Mouse (Mus musculus): ENCODE measurements around the gene 1700020A23Rik. TPM values are rescaled to one million over a fixed set of nuclear protein-coding genes. Genes with fewer than 3 reads are reported as not detected.

Gene 1700020A23Rik
- polyA plus RNA-seq, 1 experiment, result not detected

- no peak for DNase-seq
- no peaks in the 10 kb centered on the region for H3K4me1 ChIP-seq (ENCODE audit: control insufficient read depth, insufficient read depth, low read length)
- 57% methylated on average over 1 of the region's 1 CpGs for WGBS
- TF ChIP-seq CTCF (IDR thresholded peaks at IDR 0.05; ENCODE audit: insufficient read depth, low read length) (no peak), POLR2A (IDR thresholded peaks at IDR 0.05; ENCODE audit: borderline replicate concordance, extremely low read depth, low read depth, low read length) (no peak)
- H3K4me3 ChIP-seq (replicated peaks; ENCODE audit: extremely low read depth, low read depth, low read length), result no peak overlapping the region
Measured at GRCm38 (mm10) chr2:130386212-130386611, 18.8 kb upstream of the 1700020A23Rik start.

DNA sequence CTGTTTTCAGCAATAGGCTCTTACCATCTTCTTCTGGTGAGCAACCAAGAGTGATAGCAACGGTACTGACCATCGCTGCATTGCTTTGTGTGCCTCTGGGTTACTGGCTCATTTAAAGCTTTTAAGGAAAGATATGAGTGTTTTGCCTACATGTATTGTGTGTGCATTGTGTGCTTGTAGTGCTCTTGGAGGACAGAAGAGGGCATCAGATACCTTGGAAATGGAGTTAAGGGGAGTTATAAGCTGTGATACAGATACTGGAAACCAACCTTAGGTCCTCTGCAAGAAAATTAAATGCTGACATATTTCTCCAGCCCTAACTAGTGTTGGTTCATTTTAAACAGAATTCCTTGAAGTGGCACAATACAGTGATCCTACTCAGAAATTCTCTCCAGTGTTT, 16.3 kb upstream of the 1700020A23Rik start:
- TF ChIP-seq POLR2A (IDR thresholded peaks at IDR 0.05; ENCODE audit: borderline replicate concordance, extremely low read depth, low read depth, low read length), result no peak
- no peak for TF ChIP-seq CTCF (IDR thresholded peaks at IDR 0.05; ENCODE audit: insufficient read depth, low read length)
- DNase-seq, result no peak
- 77% methylated on average over 2 of the region's 2 CpGs for WGBS
- H3K4me1 ChIP-seq (ENCODE audit: control insufficient read depth, insufficient read depth, low read length), result no peaks in the 10 kb centered on the region
- no peak overlapping the region for H3K4me3 ChIP-seq (replicated peaks; ENCODE audit: extremely low read depth, low read depth, low read length)

- DNase-seq, result no peak
- WGBS, result 77% methylated on average over 11 of the region's 11 CpGs
- no peaks in the 10 kb centered on the region for H3K4me1 ChIP-seq (ENCODE audit: control insufficient read depth, insufficient read depth, low read length)
- H3K4me3 ChIP-seq (replicated peaks; ENCODE audit: extremely low read depth, low read depth, low read length), result no peak overlapping the region
- TF ChIP-seq CTCF (IDR thresholded peaks at IDR 0.05; ENCODE audit: insufficient read depth, low read length), result no peak
Measured at GRCm38 (mm10) chr2:130390993-130391625, 13.9 kb upstream of the 1700020A23Rik start.

DNA sequence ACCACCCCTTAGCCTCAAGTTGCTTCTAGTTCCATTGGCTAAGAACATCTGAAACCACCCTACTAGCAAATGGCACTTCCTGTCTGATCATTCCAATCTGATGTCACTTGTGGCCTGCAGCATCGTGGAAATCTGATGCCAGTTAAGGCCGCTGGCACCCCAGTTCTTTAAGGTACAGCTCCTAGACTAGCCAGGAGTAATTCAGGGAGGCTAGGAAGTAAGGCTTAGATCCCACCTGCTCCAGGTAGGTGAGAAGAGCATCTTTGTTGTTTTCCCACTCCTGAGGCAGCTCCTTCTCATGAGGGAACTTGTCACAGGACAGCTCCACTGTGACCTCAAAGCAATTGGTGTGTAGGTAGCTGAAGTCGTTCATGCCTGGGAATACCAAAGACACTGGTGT, 12.2 kb upstream of the 1700020A23Rik start:
- TF ChIP-seq POLR2A (IDR thresholded peaks at IDR 0.05; ENCODE audit: borderline replicate concordance, extremely low read depth, low read depth, low read length) (no peak), CTCF (IDR thresholded peaks at IDR 0.05; ENCODE audit: insufficient read depth, low read length) (no peak)
- no peaks in the 10 kb centered on the region for H3K4me1 ChIP-seq (ENCODE audit: control insufficient read depth, insufficient read depth, low read length)
- no peak overlapping the region for H3K4me3 ChIP-seq (replicated peaks; ENCODE audit: extremely low read depth, low read depth, low read length)
- WGBS, result 80% methylated on average over 3 of the region's 3 CpGs
- DNase-seq, result no peak

DNA sequence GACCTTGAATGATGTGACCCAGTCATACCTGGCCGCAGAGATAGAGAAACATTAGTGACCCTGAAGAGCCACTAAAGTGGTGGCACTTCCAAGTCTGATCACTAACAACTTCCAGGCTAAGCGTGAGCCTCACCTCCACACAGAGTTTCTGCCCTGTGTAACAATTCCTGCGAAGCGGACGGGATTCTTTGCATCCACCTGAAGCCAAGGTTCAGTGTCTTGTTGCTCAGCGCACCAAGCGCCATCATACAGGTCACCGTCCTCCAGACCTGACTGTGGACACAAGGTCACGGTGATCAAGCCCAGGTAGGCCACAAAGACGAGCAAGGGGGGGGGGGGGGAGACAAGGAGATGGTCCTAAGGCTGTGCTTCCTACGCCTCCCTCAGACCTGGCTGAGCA, 9.4 kb upstream of the 1700020A23Rik start:
- H3K4me1 ChIP-seq (ENCODE audit: control insufficient read depth, insufficient read depth, low read length), result no peaks in the 10 kb centered on the region
- TF ChIP-seq CTCF (IDR thresholded peaks at IDR 0.05; ENCODE audit: insufficient read depth, low read length) (no peak), POLR2A (IDR thresholded peaks at IDR 0.05; ENCODE audit: borderline replicate concordance, extremely low read depth, low read depth, low read length) (no peak)
- 94% methylated on average over 11 of the region's 11 CpGs for WGBS
- H3K4me3 ChIP-seq (replicated peaks; ENCODE audit: extremely low read depth, low read depth, low read length), result no peak overlapping the region
- DNase-seq, result no peak

DNA sequence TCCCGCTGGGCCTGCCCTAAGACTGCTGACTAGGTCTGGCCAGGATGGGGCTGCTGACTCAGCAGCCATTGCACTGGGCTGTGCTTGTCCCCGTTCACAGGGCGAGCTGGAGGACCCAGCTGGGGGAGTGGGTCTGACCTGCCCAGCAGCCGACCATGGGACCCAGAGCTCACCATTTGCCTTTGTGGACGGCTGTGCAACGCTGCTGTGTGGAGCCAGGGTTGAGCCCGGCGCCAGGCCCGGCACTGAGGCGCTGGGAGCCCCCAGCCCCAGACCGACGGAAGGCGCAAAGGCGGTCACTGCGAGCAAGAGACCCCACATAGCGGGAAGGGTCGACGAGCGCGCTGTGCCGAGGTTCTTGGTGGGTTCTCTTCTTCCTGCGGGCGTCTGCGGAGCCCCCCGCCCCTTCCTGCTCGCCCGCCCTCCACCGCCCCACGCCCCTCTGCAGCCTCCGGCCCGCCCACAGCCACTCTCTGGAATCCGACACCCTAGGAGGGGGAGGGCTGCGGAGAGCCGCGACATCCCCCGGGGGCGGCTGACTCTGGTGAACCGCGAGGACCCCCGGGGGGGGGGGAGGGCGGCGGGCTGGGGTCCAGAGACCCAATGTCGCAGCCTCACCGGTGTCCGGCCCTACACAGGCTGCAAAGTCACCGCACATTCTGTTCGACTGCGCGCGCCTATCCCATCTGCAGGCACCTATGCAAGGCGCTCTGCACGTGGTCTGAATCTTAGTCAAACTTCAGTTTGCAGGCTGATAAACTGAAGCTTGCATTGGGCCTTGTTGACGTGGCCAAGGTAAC, 7.7 kb upstream of the 1700020A23Rik start, which contains the start of gene Cpxm1:
Gene Cpxm1 (minus strand): TSS at position 389 of the 800 bp plus-strand sequence.
- TF ChIP-seq POLR2A (IDR thresholded peaks at IDR 0.05; ENCODE audit: borderline replicate concordance, extremely low read depth, low read depth, low read length), result no peak
- no peak for TF ChIP-seq CTCF (IDR thresholded peaks at IDR 0.05; ENCODE audit: insufficient read depth, low read length)
- Histone ChIP-seq H3K4me1 (ENCODE audit: control insufficient read depth, insufficient read depth, low read length) (no peaks in the 10 kb centered on the region), H3K4me3 (replicated peaks; ENCODE audit: extremely low read depth, low read depth, low read length) (peak within 1 kb of the TSS; percentile 29)
- DNase-seq, result no peak
- WGBS, result 3% methylated on average over 49 of the region's 53 CpGs

DNA sequence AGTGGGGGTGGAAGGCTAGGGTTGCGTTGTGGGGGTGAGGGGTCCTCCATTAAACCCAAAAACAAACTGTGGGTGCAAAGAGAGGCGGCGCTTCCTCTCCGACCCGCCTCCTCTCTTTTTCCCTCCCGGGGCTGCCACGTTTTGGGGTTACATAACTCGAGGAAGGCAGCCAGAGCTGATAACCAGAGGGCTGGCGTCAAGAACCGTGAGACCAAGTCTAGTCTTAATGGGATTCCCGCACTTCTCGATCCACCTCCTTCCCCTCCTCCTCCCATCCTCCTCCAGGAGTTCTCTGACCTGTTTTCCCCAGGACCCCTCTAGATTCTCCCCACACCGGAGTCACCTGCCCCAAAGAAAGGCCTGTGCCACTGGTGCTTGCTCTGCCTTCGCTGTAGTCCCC, 7.0 kb upstream of the 1700020A23Rik start:
- DNase-seq, result peak; percentile 21
- H3K4me3 ChIP-seq (replicated peaks; ENCODE audit: extremely low read depth, low read depth, low read length), result no peak overlapping the region
- 16% methylated on average over 14 of the region's 14 CpGs for WGBS
- no peak for TF ChIP-seq CTCF (IDR thresholded peaks at IDR 0.05; ENCODE audit: insufficient read depth, low read length)
- TF ChIP-seq POLR2A (IDR thresholded peaks at IDR 0.05; ENCODE audit: borderline replicate concordance, extremely low read depth, low read depth, low read length), result no peak
- no peaks in the 10 kb centered on the region for H3K4me1 ChIP-seq (ENCODE audit: control insufficient read depth, insufficient read depth, low read length)

DNA sequence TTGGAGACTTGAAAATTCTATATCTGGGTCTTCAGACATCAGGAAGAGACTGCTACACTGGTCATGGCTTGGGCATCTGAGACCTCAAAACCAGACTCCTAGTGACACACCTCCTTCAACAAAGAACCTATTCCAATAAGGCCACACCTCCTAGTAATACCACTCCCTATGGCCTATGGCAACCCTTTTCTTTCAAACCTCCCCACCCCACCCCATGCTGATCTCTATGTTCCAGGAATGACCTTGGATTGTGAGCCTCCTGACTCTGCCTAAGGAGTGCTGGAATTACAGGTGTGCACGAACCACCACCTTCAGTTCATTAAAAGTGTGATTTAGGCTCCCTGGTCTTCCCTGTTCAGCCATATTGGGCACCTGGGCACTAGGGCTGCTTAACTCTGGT, 5.0 kb upstream of the 1700020A23Rik start:
- H3K4me3 ChIP-seq (replicated peaks; ENCODE audit: extremely low read depth, low read depth, low read length), result no peak overlapping the region
- DNase-seq, result no peak
- TF ChIP-seq POLR2A (IDR thresholded peaks at IDR 0.05; ENCODE audit: borderline replicate concordance, extremely low read depth, low read depth, low read length) (no peak), CTCF (IDR thresholded peaks at IDR 0.05; ENCODE audit: insufficient read depth, low read length) (no peak)
- WGBS, result 94% methylated on average over 1 of the region's 1 CpGs
- H3K4me1 ChIP-seq (ENCODE audit: control insufficient read depth, insufficient read depth, low read length), result no peaks in the 10 kb centered on the region

DNA sequence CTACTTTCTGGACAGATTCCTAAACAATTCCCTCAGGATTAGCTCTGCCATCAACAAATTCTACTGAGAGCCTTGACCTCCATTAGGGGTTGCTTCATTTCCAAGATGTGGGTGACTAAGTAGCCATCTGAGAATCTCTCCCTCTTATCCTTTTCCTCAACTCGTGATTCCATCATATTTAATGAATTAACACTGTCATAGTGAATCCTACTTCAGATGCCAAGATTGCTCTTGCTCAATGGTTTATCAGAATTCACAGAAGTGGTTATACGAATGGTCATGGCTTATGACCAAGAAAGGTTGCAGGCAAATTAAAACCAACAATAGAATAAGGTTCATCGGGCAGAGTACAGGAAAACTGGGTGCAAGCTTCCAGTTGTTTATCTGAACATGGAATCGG, 3.2 kb upstream of the 1700020A23Rik start:
- 63% methylated on average over 4 of the region's 4 CpGs for WGBS
- Histone ChIP-seq H3K4me1 (ENCODE audit: control insufficient read depth, insufficient read depth, low read length) (no peaks in the 10 kb centered on the region), H3K4me3 (replicated peaks; ENCODE audit: extremely low read depth, low read depth, low read length) (no peak overlapping the region)
- TF ChIP-seq POLR2A (IDR thresholded peaks at IDR 0.05; ENCODE audit: borderline replicate concordance, extremely low read depth, low read depth, low read length), result no peak
- no peak for TF ChIP-seq CTCF (IDR thresholded peaks at IDR 0.05; ENCODE audit: insufficient read depth, low read length)
- DNase-seq, result no peak

GRCm38 (mm10) chr2:130406178-130406577, 1.1 kb downstream of the 1700020A23Rik start, which contains the start of gene Tmem239:
Gene Tmem239, plus strand, starts transcription at chr2:130406478.
- Histone ChIP-seq H3K4me1 (ENCODE audit: control insufficient read depth, insufficient read depth, low read length) (no peaks in the 10 kb centered on the region), H3K4me3 (replicated peaks; ENCODE audit: extremely low read depth, low read depth, low read length) (no peak within 1 kb of the TSS)
- 82% methylated on average over 2 of the region's 2 CpGs for WGBS
- DNase-seq, result no peak
- TF ChIP-seq POLR2A (IDR thresholded peaks at IDR 0.05; ENCODE audit: borderline replicate concordance, extremely low read depth, low read depth, low read length) (no peak), CTCF (IDR thresholded peaks at IDR 0.05; ENCODE audit: insufficient read depth, low read length) (no peak)

All from lung, adult 2 months (tissue).